Mouse (Mus musculus): ENCODE measurements at regions not wholly inside any gene's neighbourhood (a gene's known extent, or its start where the extent isn't known, plus 50 kb on each side); places are given as distances from the start of the nearest gene placed in this dataset.

DNA sequence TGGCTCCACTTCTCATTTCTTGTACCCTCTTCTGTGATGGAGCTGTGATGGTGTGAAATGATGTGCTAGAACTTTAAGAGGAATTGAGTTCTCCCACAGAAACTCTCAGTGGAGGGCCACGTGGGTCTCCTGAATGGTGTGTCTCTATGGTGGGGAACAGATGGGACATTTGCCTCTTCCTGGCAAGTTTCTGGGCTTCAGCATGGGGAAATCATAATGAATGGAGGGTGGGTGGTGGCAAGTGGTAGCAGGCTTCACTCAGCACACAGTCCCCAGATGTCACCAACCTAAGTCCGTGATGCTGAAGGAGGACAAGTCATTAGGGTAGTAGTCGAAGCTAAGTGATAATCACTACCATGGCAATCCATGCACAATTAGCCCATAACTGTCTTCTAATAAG lies 51.2 kb upstream of the Man1a2 start:
- H3K4me3 ChIP-seq: no peak overlapping the region
- TF ChIP-seq POLR2AphosphoS2 (IDR thresholded peaks at IDR 0.05; ENCODE audit: insufficient read length, low read depth) (no peak), TCF12 (IDR thresholded peaks at IDR 0.05; ENCODE audit: insufficient read depth, poor library complexity, severe bottlenecking) (no peak)
- no peak overlapping the region for H3ac ChIP-seq (ENCODE audit: control insufficient read depth, insufficient read length)
- H3K27me3 ChIP-seq (ENCODE audit: control insufficient read depth, insufficient read depth, insufficient read length): peaks cover 26% of the 10 kb centered on the region
- H3K4me2 ChIP-seq (ENCODE audit: low read depth): no peak overlapping the region
- no peaks in the 10 kb centered on the region for H3K36me3 ChIP-seq (ENCODE audit: control insufficient read depth, insufficient read depth)
- H3K79me2 ChIP-seq (ENCODE audit: control insufficient read depth, insufficient read depth): no peaks in the 10 kb centered on the region
